Mouse (Mus musculus) CH12.LX (cell line): ENCODE measurements around the gene Clba1. TPM values are rescaled to one million over a fixed set of nuclear protein-coding genes. Genes with fewer than 3 reads are reported as not detected.

Experiments
- DNase-seq: peaks from one replicate; pipeline ENCODE4 v3.0.0-alpha.2; 2013; ENCODE audit errors: extremely low read depth
- H3K27ac ChIP-seq: 2 replicates; pipeline ENCODE4 v1.5.1; 2012; ENCODE audit warnings: low read depth, mild to moderate bottlenecking, control low read depth, moderate library complexity; ENCODE audit not compliant: insufficient read depth
- H3K27me3 ChIP-seq: replicated peaks from 2 replicates; pipeline ENCODE3; 2012; ENCODE audit warnings: inconsistent platforms
- H3K36me3 ChIP-seq, 2 experiments: replicated peaks in 1 of 2; 2 replicates each; pipeline versions ENCODE3 to v1.6.1; 2012; ENCODE audit warnings: inconsistent platforms in 1 of 2, low read length in 1 of 2, mild to moderate bottlenecking in 1 of 2, mixed read lengths in 1 of 2, moderate library complexity in 1 of 2; ENCODE audit not compliant: control insufficient read depth in 1 of 2, insufficient read depth in 1 of 2
- H3K4me1 ChIP-seq, 2 experiments: 2 replicates each; pipeline ENCODE4 v1.6.1; 2012; ENCODE audit warnings: inconsistent platforms in 1 of 2, moderate library complexity in 1 of 2; ENCODE audit not compliant: insufficient read depth in 2 of 2, control insufficient read depth in 1 of 2
- H3K4me2 ChIP-seq: 2 replicates; pipeline ENCODE4 v1.6.1; 2012; ENCODE audit warnings: low read depth, mild to moderate bottlenecking, control low read depth; ENCODE audit not compliant: poor library complexity, insufficient read depth, severe bottlenecking
- H3K4me3 ChIP-seq, 3 experiments: fragments of 150-350 bp in 1 of 3; sonication (generic) in 1 of 3; replicated peaks in 1 of 3; 2 replicates each; pipeline versions ENCODE3 to v1.5.1; 2011 to 2012; ENCODE audit warnings: low read depth in 2 of 3, low read length in 2 of 3, mild to moderate bottlenecking in 2 of 3, moderate library complexity in 2 of 3, control low read depth in 1 of 3, improper control_type of control experiment in 1 of 3, inconsistent platforms in 1 of 3, mixed read lengths in 1 of 3; ENCODE audit not compliant: poor library complexity in 1 of 3
- H3K79me2 ChIP-seq: replicated peaks from 2 replicates; pipeline ENCODE4 v1.6.1; 2012; ENCODE audit warnings: mild to moderate bottlenecking, moderate library complexity; ENCODE audit not compliant: control insufficient read depth, poor library complexity, insufficient read depth, severe bottlenecking; ENCODE audit errors: extremely low read depth
- H3K9ac ChIP-seq: 2 replicates; pipeline ENCODE4 v1.6.1; 2012; ENCODE audit warnings: low read depth, mild to moderate bottlenecking, control low read depth, moderate library complexity; ENCODE audit not compliant: insufficient read depth
- H3K9me3 ChIP-seq: replicated peaks from 2 replicates; pipeline ENCODE3; 2012; ENCODE audit warnings: low read length, inconsistent platforms, mixed read lengths
- BHLHE40 ChIP-seq: IDR thresholded peaks from 2 replicates; pipeline ENCODE4 v1.6.1; 2011; ENCODE audit warnings: mild to moderate bottlenecking, low read depth, low read length, improper control_type of control experiment
- CHD1 ChIP-seq: IDR thresholded peaks from 2 replicates; pipeline ENCODE4 v1.6.1; 2012; ENCODE audit warnings: low read depth, low read length, improper control_type of control experiment, inconsistent platforms
- ETS1 ChIP-seq: conservative IDR thresholded peaks from 2 replicates; pipeline ENCODE4 v1.6.1; 2012; ENCODE audit warnings: low read depth, mild to moderate bottlenecking, inconsistent platforms, low read length, improper control_type of control experiment, moderate library complexity
- GABPA ChIP-seq: IDR thresholded peaks from 2 replicates; pipeline ENCODE4 v1.6.1; 2012; ENCODE audit warnings: low read depth, low read length, improper control_type of control experiment, inconsistent platforms; ENCODE audit not compliant: insufficient replicate concordance
- JUND ChIP-seq: conservative IDR thresholded peaks from 2 replicates; pipeline ENCODE4 v1.6.1; 2011; ENCODE audit warnings: low read depth, low read length, improper control_type of control experiment
- KAT2A ChIP-seq: IDR thresholded peaks from 2 replicates; pipeline ENCODE4 v1.6.1; 2012; ENCODE audit warnings: low read length, improper control_type of control experiment, inconsistent platforms; ENCODE audit not compliant: insufficient replicate concordance
- MXI1 ChIP-seq: IDR thresholded peaks from 2 replicates; pipeline ENCODE4 v1.6.1; 2011; ENCODE audit warnings: mild to moderate bottlenecking, low read depth, low read length, improper control_type of control experiment
- SIN3A ChIP-seq: IDR thresholded peaks from 2 replicates; pipeline ENCODE4 v1.6.1; 2012; ENCODE audit warnings: low read length, improper control_type of control experiment, inconsistent platforms
- TCF12 ChIP-seq: IDR thresholded peaks from 2 replicates; pipeline ENCODE4 v1.6.1; 2014; ENCODE audit warnings: low read depth, mild to moderate bottlenecking, inconsistent platforms, low read length, improper control_type of control experiment
- USF1 ChIP-seq: IDR thresholded peaks from 2 replicates; pipeline ENCODE4 v1.6.1; 2014; ENCODE audit warnings: low read depth, mild to moderate bottlenecking, inconsistent platforms, low read length, improper control_type of control experiment
- dilution Hi-C: fragments of 300-500 bp; cut with MboI; formaldehyde crosslinking; loops from 2 replicates; pipeline ENCODE4 v1.14.3; 2020; ENCODE audit warnings: low sequenced_read_pairs; ENCODE audit not compliant: extremely low pct_unique_long_range_greater_than_20kb, extremely low pct_ligation_motif_present
- in situ Hi-C: fragments of 300-500 bp; cut with MboI; formaldehyde crosslinking; loops from 3 replicates; pipeline ENCODE4 v1.14.3; 2019; ENCODE audit warnings: low sequenced_read_pairs, low pct_ligation_motif_present, low pct_unique_long_range_greater_than_20kb, mixed read lengths
- polyA plus RNA-seq: library from polyadenylated mRNA; unstranded; fragments of >175 nt; gene quantifications from 2 replicates; pipeline ENCODE4 v1.2.1, GENCODE M21; 2012; ENCODE audit warnings: low read depth; ENCODE audit not compliant: insufficient read length
- total RNA-seq, 2 experiments: library from RNA; depleted of rRNA; stranded (reverse); fragments of 300-350 nt in 1 of 2; fragments of >200 nt in 1 of 2; gene quantifications; 2 replicates each; pipeline ENCODE4 v1.2.3; 2012 to 2014

Clba1 gene
- total and polyA plus RNA-seq, 3 experiments: 2.5 to 3.5 (median 3.5) TPM

- in situ Hi-C loops (loop anchor here (10.0 kb wide), 1 partner anchor 202 kb away; no protein-coding TSS in a partner anchor), dilution Hi-C loops (no loop called here)
- peak overlapping the region; percentile 16; the same call in 1 of the 2 replicates for H3K9ac ChIP-seq
- H3K27ac ChIP-seq: peak overlapping the region; percentile 57
- TF ChIP-seq ETS1: 0 out of 2 replicates have a peak, but pooled peaks have one; percentile 24
- TF ChIP-seq MXI1: peak; percentile 45; the same call in 1 of the 2 replicates
- peak; percentile 61; the same call in 1 of the 2 replicates for TF ChIP-seq BHLHE40
- no peak for TF ChIP-seq KAT2A
- TF ChIP-seq TCF12: 0 out of 2 replicates have a peak, but pooled peaks have one; percentile 25
- peak; percentile 58 for DNase-seq
- peaks cover 23 to 55% of the 10 kb centered on the region in 2 experiments for H3K4me1 ChIP-seq
- peak overlapping the region; percentile 80 to 99 (median 94) for H3K4me3 ChIP-seq
- peaks cover 71% of the 10 kb centered on the region for H3K79me2 ChIP-seq
- H3K9me3 ChIP-seq: no peaks in the 10 kb centered on the region
- no peaks in the 10 kb centered on the region for H3K27me3 ChIP-seq
- peak overlapping the region; percentile 73 for H3K4me2 ChIP-seq
- peaks cover 52 to 68% of the 10 kb centered on the region in 2 experiments for H3K36me3 ChIP-seq
These were observed 48.5 kb downstream of the Clba1 start for GRCm38 (mm10) chr12:112857021-112857925.

GRCm38 (mm10) chr12:112858581-112859336 is 50.0 kb downstream of the Clba1 start:
- peak overlapping the region; percentile 57 for H3K27ac ChIP-seq
- in situ Hi-C loops (loop anchor here (10.0 kb wide), 1 partner anchor 204 kb away; no protein-coding TSS in a partner anchor), dilution Hi-C loops (no loop called here)
- H3K27me3 ChIP-seq: no peaks in the 10 kb centered on the region
- H3K36me3 ChIP-seq: peaks cover 40 to 60% of the 10 kb centered on the region in 2 experiments
- H3K9ac ChIP-seq: peak overlapping the region; percentile 95
- DNase-seq: no peak
- H3K4me3 ChIP-seq: peak overlapping the region; percentile 80 to 99 (median 94)
- H3K79me2 ChIP-seq: peaks cover 67% of the 10 kb centered on the region
- H3K4me1 ChIP-seq: peaks cover 23 to 48% of the 10 kb centered on the region in 2 experiments
- no peaks in the 10 kb centered on the region for H3K9me3 ChIP-seq
- peak overlapping the region; percentile 73 for H3K4me2 ChIP-seq
- TF ChIP-seq SIN3A: no peak; the same call in 1 of the 2 replicates
- TF ChIP-seq MXI1: peak; percentile 37; the same call in 1 of the 2 replicates
- TF ChIP-seq CHD1: no peak
- TF ChIP-seq GABPA: no peak
- TF ChIP-seq USF1: no peak
- TF ChIP-seq JUND: no peak
